Mouse (Mus musculus): ENCODE measurements at regions not wholly inside any gene's neighbourhood (a gene's known extent, or its start where the extent isn't known, plus 50 kb on each side); places are given as distances from the start of the nearest gene placed in this dataset.

DNA sequence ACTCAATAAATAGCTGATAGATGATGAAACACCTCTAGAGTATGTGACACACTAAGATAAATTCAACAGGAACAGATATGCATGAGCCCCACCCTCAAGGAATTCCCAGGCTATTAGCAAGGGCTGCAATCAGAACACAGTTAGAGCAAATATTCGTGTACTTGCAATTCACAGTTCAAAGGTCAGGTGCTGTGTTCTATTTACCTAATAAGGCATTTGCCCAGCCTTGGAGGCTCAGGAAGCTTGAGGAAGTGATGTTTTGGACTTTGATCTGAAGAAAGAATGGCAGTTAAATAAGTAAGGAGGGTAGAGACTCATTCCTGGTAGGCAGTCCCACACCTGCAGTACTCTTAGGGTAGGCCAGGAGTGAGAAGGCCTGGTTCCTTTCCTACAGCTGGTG, 60.3 kb upstream of the Ifngr1 start:
- no peak for ATAC-seq (replicated peaks; ENCODE audit: low read depth, poor library complexity, severe bottlenecking)

DNA sequence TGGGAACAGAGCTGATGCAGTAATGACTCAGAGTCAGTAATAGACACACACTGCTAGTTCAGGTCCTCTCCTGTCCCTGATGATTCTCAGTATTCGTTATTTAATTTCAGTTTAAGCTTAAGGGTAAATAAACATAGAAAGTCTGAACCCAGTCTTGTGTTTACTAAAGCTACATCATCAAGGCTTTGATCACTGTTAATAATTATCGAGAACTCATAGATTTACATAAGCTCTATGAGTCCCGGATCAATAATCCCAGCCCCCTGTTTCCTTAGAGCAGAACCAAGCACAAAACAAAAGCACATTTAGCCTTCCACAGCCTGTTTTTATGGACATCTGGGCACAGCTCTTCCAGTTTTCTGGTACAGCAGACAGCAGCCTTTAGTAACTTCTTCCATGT, 59.0 kb upstream of the Ifngr1 start:
- no peak for ATAC-seq (replicated peaks; ENCODE audit: low read depth, poor library complexity, severe bottlenecking)

DNA sequence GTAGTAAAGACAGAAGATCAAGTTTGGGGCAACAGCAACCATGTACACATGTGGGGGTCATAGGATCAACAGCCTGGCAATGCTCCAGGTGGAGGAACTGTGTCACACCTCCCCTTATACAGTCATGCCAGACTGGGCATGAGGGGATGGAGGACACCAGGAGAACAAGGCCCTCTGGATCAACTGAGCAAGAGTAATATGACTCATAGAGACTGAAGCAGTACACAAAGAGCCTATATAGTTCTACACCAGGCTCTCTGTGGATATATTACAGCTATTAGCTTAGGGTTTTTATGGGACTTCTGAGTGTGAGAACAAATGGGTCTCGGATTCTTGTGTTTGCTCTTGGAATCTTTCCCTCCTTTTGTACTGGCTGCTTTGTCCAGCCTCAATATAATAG, 57.9 kb upstream of the Ifngr1 start:
- ATAC-seq (replicated peaks; ENCODE audit: low read depth, poor library complexity, severe bottlenecking), result no peak
